Mouse (Mus musculus): ENCODE results near the gene Golim4. TPM values are rescaled to one million over a fixed set of nuclear protein-coding genes. Genes with fewer than 3 reads are reported as not detected.
A peak's percentile ranks its signal among the peaks of the same experiment; 100 is the strongest.
"Not testable (repeated sequence)": the region's sequence is repeated elsewhere in the genome, so short reads cannot be mapped to it uniquely, and the experiment has no call there.

Gene Golim4
- 59.2 and 66.0 TPM in 2 replicates for polyA plus RNA-seq (2014; fragmentation: Nextera tagmentation; extraction: Ambion mirVana)

DNA sequence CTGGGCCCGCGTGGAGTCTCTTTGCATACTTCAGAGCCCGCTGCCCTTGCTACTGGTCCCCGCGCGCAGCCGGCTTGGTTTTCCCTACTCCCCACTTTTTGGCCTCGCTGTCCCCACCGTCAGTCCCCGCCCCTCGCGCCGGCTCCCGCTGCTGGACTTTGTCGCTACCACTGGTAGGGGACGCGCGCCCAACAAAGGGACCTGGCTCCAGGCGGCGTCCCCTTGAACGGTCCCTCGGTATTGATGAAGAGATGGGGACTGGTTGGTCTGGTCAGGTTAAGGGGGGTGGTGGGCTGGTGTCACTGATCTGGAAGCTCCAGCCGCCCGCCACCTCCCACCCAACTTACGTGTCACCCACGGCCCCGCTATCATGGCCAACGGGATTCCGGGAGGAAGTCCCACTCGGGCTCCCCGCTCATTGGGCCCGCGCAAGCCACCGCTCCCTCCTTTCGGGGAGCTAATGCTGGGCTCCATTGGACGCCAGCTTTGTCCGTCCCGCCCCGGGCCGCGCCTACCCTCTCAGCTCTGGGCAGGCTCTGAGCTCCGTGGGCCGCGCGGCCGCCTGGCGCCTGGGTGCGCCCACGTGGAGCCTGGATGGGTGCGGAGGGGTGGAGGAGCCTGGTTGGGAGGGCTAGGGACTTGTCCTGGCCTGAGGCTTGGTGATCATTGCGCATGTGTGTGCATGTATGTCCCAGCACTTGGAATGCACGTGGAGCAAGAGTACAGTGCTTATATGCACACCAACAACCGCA, at the start of gene Golim4:
Gene Golim4, minus strand, starts transcription at position 399 of the 752 bp plus-strand sequence.
- peak; percentile 99 for ATAC-seq (ENCODE audit: insufficient number of reproducible peaks, insufficient read depth, low FRiP score, low read depth)
- H3K9me3 ChIP-seq (ENCODE audit: control insufficient read depth, low read depth, low read length), result no peaks in the 10 kb centered on the region
- no peaks in the 10 kb centered on the region for H3K27me3 ChIP-seq (ENCODE audit: control insufficient read depth, insufficient read depth, low read length)
- peaks cover 22% of the 10 kb centered on the region for H3K4me1 ChIP-seq (ENCODE audit: control insufficient read depth, insufficient read depth, low read length)
- under 1% methylated on average over 52 of the region's 53 CpGs for WGBS
- no peaks in the 10 kb centered on the region for H3K36me3 ChIP-seq (ENCODE audit: control insufficient read depth, insufficient read depth, low read length)
- peak within 1 kb of the TSS; percentile 86 for H3K27ac ChIP-seq (ENCODE audit: low read length)
- peak within 1 kb of the TSS; percentile 70 for H3K4me3 ChIP-seq (ENCODE audit: low read depth, low read length)
- peak within 1 kb of the TSS; percentile 87 for H3K4me2 ChIP-seq (replicated peaks; ENCODE audit: low read depth, low read length)
- H3K9ac ChIP-seq (replicated peaks; ENCODE audit: low read depth, low read length), result peak within 1 kb of the TSS; percentile 74

DNA sequence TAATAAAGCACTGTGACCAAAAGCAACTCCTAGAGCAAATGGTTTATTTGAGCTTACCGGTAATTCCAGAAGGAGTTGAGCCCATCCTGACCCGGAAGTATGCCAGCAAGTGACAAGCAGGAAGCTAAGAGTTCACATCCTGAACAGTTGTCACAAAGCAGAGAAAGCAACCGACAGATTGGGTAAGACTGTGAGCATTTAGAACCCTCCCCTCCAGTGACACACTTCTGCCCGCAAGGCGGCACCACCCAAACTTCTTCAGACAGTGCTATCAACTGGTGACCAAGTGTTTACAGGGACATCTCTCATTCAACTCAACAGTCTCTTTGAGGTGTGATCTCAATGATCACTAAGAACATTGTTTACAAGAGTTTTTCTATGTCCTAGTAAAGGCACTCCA, 48.9 kb upstream of the Golim4 start:
- Histone ChIP-seq H3K4me2 (replicated peaks; ENCODE audit: low read depth, low read length) (no peak overlapping the region), H3K36me3 (ENCODE audit: control insufficient read depth, insufficient read depth, low read length) (no peaks in the 10 kb centered on the region)
- WGBS, result 76% methylated on average over 5 of the region's 5 CpGs

DNA sequence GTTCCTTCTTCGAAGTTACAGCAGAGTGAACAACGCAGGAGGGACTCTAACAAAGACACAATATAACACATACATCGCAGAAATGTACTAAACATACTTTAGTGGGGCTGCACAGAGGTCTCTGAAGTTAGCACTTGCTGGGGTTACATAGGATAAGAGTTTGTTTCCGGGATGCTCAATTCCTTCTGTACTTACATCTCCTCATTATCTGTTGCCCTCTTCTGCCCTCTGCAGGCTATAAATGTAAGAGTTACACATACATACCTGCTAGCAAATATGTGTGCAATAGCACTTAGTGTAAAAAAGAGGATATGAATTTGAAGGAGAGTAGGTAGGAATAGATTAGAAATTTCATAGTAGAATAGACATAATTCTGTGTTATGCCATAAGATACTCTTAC, 44.4 kb upstream of the Golim4 start:
- no peak overlapping the region for H3K4me2 ChIP-seq (replicated peaks; ENCODE audit: low read depth, low read length)
- peak; percentile 56; the same call in 1 of the 2 replicates for ATAC-seq (ENCODE audit: insufficient number of reproducible peaks, insufficient read depth, low FRiP score, low read depth)

More for the DNA sequence above, 48.9 kb upstream of the Golim4 start:
- no peaks in the 10 kb centered on the region for H3K27me3 ChIP-seq (ENCODE audit: control insufficient read depth, insufficient read depth, low read length)
- peaks cover 4% of the 10 kb centered on the region; the same call in 1 of the 2 replicates for H3K9me3 ChIP-seq (ENCODE audit: control insufficient read depth, low read depth, low read length)
- no peak overlapping the region for H3K9ac ChIP-seq (replicated peaks; ENCODE audit: low read depth, low read length)
- H3K4me3 ChIP-seq (ENCODE audit: low read depth, low read length), result no peak overlapping the region
- H3K27ac ChIP-seq (ENCODE audit: low read length), result no peak overlapping the region
- no peaks in the 10 kb centered on the region for H3K4me1 ChIP-seq (ENCODE audit: control insufficient read depth, insufficient read depth, low read length)
- ATAC-seq (ENCODE audit: insufficient number of reproducible peaks, insufficient read depth, low FRiP score, low read depth), result no peak

DNA sequence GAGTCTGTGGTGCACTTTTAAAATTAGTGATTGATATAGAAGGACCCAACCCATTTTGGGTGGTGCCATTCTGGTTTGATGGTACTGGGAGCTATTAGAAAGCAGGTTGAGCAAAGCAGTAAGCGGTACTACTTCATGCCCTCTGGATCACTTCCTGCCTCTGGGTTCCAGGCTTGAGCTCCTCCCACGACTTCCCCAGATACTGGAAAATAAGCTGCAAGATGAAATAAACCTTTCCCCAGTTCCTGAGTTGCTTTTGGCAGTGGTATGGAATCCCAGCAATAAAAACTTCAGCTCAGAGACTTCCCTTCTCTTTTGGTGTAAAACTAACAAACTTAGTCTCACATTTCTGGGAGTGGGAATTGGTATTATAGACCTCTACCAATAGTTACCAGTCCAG, 43.7 kb upstream of the Golim4 start:
- no peak overlapping the region for H3K27ac ChIP-seq (ENCODE audit: low read length)
- no peak overlapping the region for H3K9ac ChIP-seq (replicated peaks; ENCODE audit: low read depth, low read length)
- peaks cover 4% of the 10 kb centered on the region; the same call in 1 of the 2 replicates for H3K9me3 ChIP-seq (ENCODE audit: control insufficient read depth, low read depth, low read length)
- no peak for ATAC-seq (ENCODE audit: insufficient number of reproducible peaks, insufficient read depth, low FRiP score, low read depth)
- no peaks in the 10 kb centered on the region for H3K36me3 ChIP-seq (ENCODE audit: control insufficient read depth, insufficient read depth, low read length)
- no peak overlapping the region for H3K4me3 ChIP-seq (ENCODE audit: low read depth, low read length)
- H3K4me2 ChIP-seq (replicated peaks; ENCODE audit: low read depth, low read length), result no peak overlapping the region
- 48% methylated on average over 2 of the region's 2 CpGs for WGBS
- no peaks in the 10 kb centered on the region for H3K4me1 ChIP-seq (ENCODE audit: control insufficient read depth, insufficient read depth, low read length)
- H3K27me3 ChIP-seq (ENCODE audit: control insufficient read depth, insufficient read depth, low read length), result no peaks in the 10 kb centered on the region

More for the DNA sequence above, 44.4 kb upstream of the Golim4 start:
- H3K4me1 ChIP-seq (ENCODE audit: control insufficient read depth, insufficient read depth, low read length), result no peaks in the 10 kb centered on the region
- no peaks in the 10 kb centered on the region for H3K36me3 ChIP-seq (ENCODE audit: control insufficient read depth, insufficient read depth, low read length)
- H3K9ac ChIP-seq (replicated peaks; ENCODE audit: low read depth, low read length), result no peak overlapping the region
- H3K27me3 ChIP-seq (ENCODE audit: control insufficient read depth, insufficient read depth, low read length), result no peaks in the 10 kb centered on the region
- H3K4me3 ChIP-seq (ENCODE audit: low read depth, low read length), result no peak overlapping the region
- peaks cover 4% of the 10 kb centered on the region; the same call in 1 of the 2 replicates for H3K9me3 ChIP-seq (ENCODE audit: control insufficient read depth, low read depth, low read length)
- WGBS, result 54% methylated on average over 4 of the region's 4 CpGs
- H3K27ac ChIP-seq (ENCODE audit: low read length), result no peak overlapping the region

DNA sequence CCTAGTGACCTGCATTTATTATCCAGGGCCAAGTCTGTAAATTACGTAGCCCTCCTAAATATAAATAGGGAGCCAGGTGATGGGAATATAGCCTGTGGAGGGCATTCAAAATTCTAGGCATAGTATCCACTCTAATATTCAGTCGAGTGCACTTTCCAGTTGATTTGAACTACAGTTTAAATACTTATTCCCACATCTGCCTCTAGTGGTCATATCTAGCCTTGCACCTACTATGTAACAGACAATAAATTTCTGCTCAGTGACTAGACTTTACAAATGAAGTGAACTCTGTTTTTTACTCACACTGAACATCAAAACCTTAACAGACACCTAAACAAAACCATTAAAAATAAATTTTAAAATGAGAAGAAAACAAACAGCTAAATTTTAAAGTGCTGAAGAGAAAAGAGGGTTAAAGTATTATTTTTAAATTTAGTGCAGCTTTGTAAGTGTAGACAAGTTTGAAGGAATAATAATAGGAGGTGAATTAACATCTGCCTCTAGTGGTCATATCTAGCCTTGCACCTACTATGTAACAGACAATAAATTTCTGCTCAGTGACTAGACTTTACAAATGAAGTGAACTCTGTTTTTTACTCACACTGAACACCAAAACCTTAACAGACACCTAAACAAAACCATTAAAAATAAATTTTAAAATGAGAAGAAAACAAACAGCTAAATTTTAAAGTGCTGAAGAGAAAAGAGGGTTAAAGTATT, 24.4 kb upstream of the Golim4 start:
- not testable (repeated sequence) for H3K36me3 ChIP-seq (ENCODE audit: control insufficient read depth, insufficient read depth, low read length); H3K9ac ChIP-seq (replicated peaks; ENCODE audit: low read depth, low read length); H3K9me3 ChIP-seq (ENCODE audit: control insufficient read depth, low read depth, low read length); H3K4me2 ChIP-seq (replicated peaks; ENCODE audit: low read depth, low read length); H3K4me1 ChIP-seq (ENCODE audit: control insufficient read depth, insufficient read depth, low read length); H3K4me3 ChIP-seq (ENCODE audit: low read depth, low read length); H3K27me3 ChIP-seq (ENCODE audit: control insufficient read depth, insufficient read depth, low read length); H3K27ac ChIP-seq (ENCODE audit: low read length); ATAC-seq (ENCODE audit: insufficient number of reproducible peaks, insufficient read depth, low FRiP score, low read depth)
- 84% methylated on average over 2 of the region's 2 CpGs for WGBS

DNA sequence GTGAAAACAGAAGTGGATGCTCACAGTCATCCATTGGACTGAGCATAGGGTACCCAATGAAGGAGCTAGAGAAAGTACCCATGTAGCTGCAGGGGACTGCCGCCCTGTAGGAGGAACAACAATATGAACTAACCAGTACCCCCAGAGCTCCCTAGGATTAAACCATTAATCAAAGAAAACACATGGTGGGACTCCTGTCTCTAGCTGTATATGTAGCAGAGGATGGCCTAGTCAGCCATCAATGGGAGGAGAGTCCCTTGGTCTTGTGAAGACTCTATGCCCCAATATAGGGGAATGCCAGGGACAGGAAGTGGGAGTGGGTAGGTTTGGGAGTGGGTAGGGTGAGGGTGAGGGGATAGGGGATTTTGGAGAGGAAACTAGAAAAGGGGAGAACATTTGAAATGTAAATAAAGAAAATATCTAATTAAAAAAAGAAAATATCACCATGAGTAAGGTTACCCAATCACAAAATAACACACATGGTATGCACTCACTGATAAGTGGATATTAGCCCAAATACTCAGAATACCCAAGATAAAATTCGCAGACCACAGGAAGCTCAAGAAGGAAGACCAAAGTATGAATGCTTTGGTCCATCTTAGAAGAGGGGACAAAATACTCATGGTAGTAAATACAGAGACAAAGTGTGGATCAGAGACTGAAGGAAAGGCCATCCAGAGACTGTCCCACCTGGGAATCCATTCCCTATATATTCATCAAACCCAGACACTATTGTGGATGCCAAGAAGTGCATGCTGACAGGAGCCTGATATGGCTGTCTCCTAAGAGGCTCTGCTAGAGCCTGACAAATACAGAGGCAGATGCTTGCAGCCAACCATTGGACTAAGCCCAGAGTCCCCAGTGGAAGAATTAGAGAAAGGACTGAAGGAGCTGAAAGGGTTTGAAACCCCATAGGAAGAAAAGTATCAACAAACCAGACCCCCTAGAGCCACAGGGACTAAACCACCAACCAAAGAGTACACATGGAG, 6.3 kb upstream of the Golim4 start:
- H3K36me3 ChIP-seq (ENCODE audit: control insufficient read depth, insufficient read depth, low read length); ATAC-seq (ENCODE audit: insufficient number of reproducible peaks, insufficient read depth, low FRiP score, low read depth); H3K27me3 ChIP-seq (ENCODE audit: control insufficient read depth, insufficient read depth, low read length); H3K4me2 ChIP-seq (replicated peaks; ENCODE audit: low read depth, low read length); H3K9me3 ChIP-seq (ENCODE audit: control insufficient read depth, low read depth, low read length); H3K4me1 ChIP-seq (ENCODE audit: control insufficient read depth, insufficient read depth, low read length); H3K27ac ChIP-seq (ENCODE audit: low read length); H3K4me3 ChIP-seq (ENCODE audit: low read depth, low read length); H3K9ac ChIP-seq (replicated peaks; ENCODE audit: low read depth, low read length): not testable (repeated sequence)
- 79% methylated on average over 2 of the region's 2 CpGs for whole genome bisulfite sequencing

DNA sequence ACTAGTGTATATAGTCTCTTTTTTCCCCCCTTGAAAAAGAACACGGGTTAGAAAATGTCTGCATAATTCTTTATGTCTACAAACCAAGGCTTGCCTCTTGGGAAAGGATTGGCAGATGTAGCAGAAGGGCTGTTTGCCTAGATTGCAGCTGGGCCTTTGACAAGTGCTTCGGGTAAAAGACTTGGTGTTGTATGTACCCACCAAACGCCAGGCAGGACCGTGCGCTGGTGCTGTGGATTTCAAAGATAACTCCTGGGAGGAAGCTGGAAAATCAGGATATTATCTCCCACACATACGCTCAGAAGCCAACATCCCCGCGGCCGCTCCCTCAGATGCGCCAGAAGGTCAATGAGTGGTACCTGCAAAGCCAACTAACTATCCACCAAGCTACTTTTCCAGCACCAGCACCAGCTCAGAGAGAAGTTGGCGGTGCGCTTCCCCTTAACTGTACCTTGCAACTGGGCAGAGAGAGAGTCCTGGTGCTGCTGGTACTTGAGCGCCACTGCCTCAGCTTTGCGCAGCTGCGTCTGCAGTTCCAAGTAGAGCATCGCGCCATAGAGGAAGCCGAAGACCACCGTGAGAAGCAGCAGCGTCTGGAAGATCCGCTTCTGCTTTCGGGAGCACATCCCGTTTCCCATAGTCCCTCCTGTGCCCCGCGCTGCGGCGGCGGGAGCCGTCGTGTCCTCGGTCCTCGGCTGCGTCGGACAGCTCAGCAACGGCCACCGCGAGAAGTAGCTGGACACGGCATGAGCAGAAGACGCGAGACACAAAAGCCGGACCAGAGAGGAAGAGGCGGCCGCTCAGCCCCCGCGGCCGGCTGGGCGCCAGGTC, 873 bp downstream of the Golim4 start:
- H3K36me3 ChIP-seq (ENCODE audit: control insufficient read depth, insufficient read depth, low read length), result no peaks in the 10 kb centered on the region
- peaks cover 22% of the 10 kb centered on the region for H3K4me1 ChIP-seq (ENCODE audit: control insufficient read depth, insufficient read depth, low read length)
- WGBS, result 1% methylated on average over 47 of the region's 47 CpGs
- H3K9me3 ChIP-seq (ENCODE audit: control insufficient read depth, low read depth, low read length), result no peaks in the 10 kb centered on the region
- H3K27ac ChIP-seq (ENCODE audit: low read length), result peak overlapping the region; percentile 86
- ATAC-seq (ENCODE audit: insufficient number of reproducible peaks, insufficient read depth, low FRiP score, low read depth), result peak; percentile 1; the same call in 1 of the 2 replicates
- H3K4me3 ChIP-seq (ENCODE audit: low read depth, low read length), result peak overlapping the region; percentile 70
- peak overlapping the region; percentile 74 for H3K9ac ChIP-seq (replicated peaks; ENCODE audit: low read depth, low read length)
- no peaks in the 10 kb centered on the region for H3K27me3 ChIP-seq (ENCODE audit: control insufficient read depth, insufficient read depth, low read length)
- H3K4me2 ChIP-seq (replicated peaks; ENCODE audit: low read depth, low read length), result peak overlapping the region; percentile 87
